Mouse (Mus musculus) lung, postnatal 10 days (tissue): ENCODE results near the gene Serpinc1.
"Not testable (repeated sequence)": the region's sequence is repeated elsewhere in the genome, so short reads cannot be mapped to it uniquely, and the experiment has no call there.

ENCODE experiments used
- DNase-seq: peaks from one replicate; pipeline ENCODE4 v3.0.0; 2021

The Serpinc1 gene

GRCm38 (mm10) chr1:160978071-160978735 is at the start of gene Serpinc1:
Serpinc1 (plus strand) TSS chr1:160978585.
- DNase-seq, result no peak

- DNase-seq, result no peak
Measured at GRCm38 (mm10) chr1:160931320-160931719, 47.1 kb upstream of the Serpinc1 start.

GRCm38 (mm10) chr1:160933896-160934482 is 44.4 kb upstream of the Serpinc1 start:
- peak; percentile 47 for DNase-seq

GRCm38 (mm10) chr1:160935551-160935950 is 42.8 kb upstream of the Serpinc1 start:
- peak; percentile 13 for DNase-seq

- DNase-seq, result no peak
Measured at GRCm38 (mm10) chr1:160963199-160963598, 15.2 kb upstream of the Serpinc1 start.

- DNase-seq, result no peak
Measured at GRCm38 (mm10) chr1:160967268-160967667, 11.1 kb upstream of the Serpinc1 start.

GRCm38 (mm10) chr1:160968643-160969042 is 9.7 kb upstream of the Serpinc1 start:
- no peak for DNase-seq

- no peak for DNase-seq
Measured at GRCm38 (mm10) chr1:160980021-160980420, 1.6 kb downstream of the Serpinc1 start.

GRCm38 (mm10) chr1:160980537-160981234 is 2.3 kb downstream of the Serpinc1 start:
- no peak for DNase-seq

GRCm38 (mm10) chr1:160981337-160981736 is 3.0 kb downstream of the Serpinc1 start:
- no peak for DNase-seq

GRCm38 (mm10) chr1:160982887-160983286 is 4.5 kb downstream of the Serpinc1 start:
- DNase-seq, result no peak

GRCm38 (mm10) chr1:160984731-160985130 is 6.3 kb downstream of the Serpinc1 start:
- DNase-seq, result not testable (repeated sequence)

- no peak for DNase-seq
Measured at GRCm38 (mm10) chr1:160985477-160985876, 7.1 kb downstream of the Serpinc1 start.

GRCm38 (mm10) chr1:160986881-160987635 is 8.7 kb downstream of the Serpinc1 start:
- DNase-seq, result no peak

GRCm38 (mm10) chr1:160989395-160989794 is 11.0 kb downstream of the Serpinc1 start:
- DNase-seq, result no peak

GRCm38 (mm10) chr1:160993851-160994250 is 15.5 kb downstream of the Serpinc1 start:
- no peak for DNase-seq

- DNase-seq, result no peak
Measured at GRCm38 (mm10) chr1:161004942-161005341, 26.6 kb downstream of the Serpinc1 start.

GRCm38 (mm10) chr1:161005526-161005925 is 27.1 kb downstream of the Serpinc1 start:
- no peak for DNase-seq

- no peak for DNase-seq
Measured at GRCm38 (mm10) chr1:161006471-161006870, 28.1 kb downstream of the Serpinc1 start.

GRCm38 (mm10) chr1:161008038-161008437 is 29.7 kb downstream of the Serpinc1 start:
- no peak for DNase-seq

- no peak for DNase-seq
Measured at GRCm38 (mm10) chr1:161010436-161010835, 32.1 kb downstream of the Serpinc1 start.

- DNase-seq, result no peak
Measured at GRCm38 (mm10) chr1:161016378-161016777, 38.0 kb downstream of the Serpinc1 start.

GRCm38 (mm10) chr1:161020051-161020450 is 41.7 kb downstream of the Serpinc1 start:
- no peak for DNase-seq
